Mouse (Mus musculus): ENCODE results near the gene St6gal1. TPM values are rescaled to one million over a fixed set of nuclear protein-coding genes. Genes with fewer than 3 reads are reported as not detected.
A peak's percentile ranks its signal among the peaks of the same experiment; 100 is the strongest.

St6gal1 gene
- polyA plus RNA-seq, 2 experiments: 10.5 to 10.6 TPM

GRCm38 (mm10) chr16:23288103-23288502 is 63.6 kb downstream of the St6gal1 start:
- Histone ChIP-seq H3K4me2 (ENCODE audit: low read depth) (no peak overlapping the region), H3K27ac (no peak overlapping the region), H3K9ac (replicated peaks) (no peak overlapping the region), H3K9me3 (ENCODE audit: control insufficient read depth, low read length) (no peaks in the 10 kb centered on the region), H3K36me3 (replicated peaks; ENCODE audit: control insufficient read depth, insufficient read depth, low read depth) (no peaks in the 10 kb centered on the region), H3K4me3 (ENCODE audit: insufficient read depth in 1 of 2, low read depth in 2 of 2, low read length in 2 of 2) (no peak overlapping the region), H3K27me3 (ENCODE audit: control insufficient read depth, insufficient read depth, low read length) (no peaks in the 10 kb centered on the region), H3K4me1 (replicated peaks; ENCODE audit: control insufficient read depth in 2 of 2, insufficient read depth in 2 of 2, low read length in 1 of 2) (peaks cover 0 to 5% of the 10 kb centered on the region in 2 experiments; a peak in 2 of 4 replicates)
- no peak for TF ChIP-seq EP300 (IDR thresholded peaks at IDR 0.05; ENCODE audit: low read depth)
- TF ChIP-seq CTCF (IDR thresholded peaks at IDR 0.05; ENCODE audit: low read depth): no peak
- ATAC-seq (ENCODE audit: insufficient read depth): no peak
- WGBS (ENCODE audit: insufficient replicate concordance): 78% methylated on average over 9 of the region's 9 CpGs
- no peak for DNase-seq (ENCODE audit: low read depth in 3 of 3, low spot score in 3 of 3)

DNA sequence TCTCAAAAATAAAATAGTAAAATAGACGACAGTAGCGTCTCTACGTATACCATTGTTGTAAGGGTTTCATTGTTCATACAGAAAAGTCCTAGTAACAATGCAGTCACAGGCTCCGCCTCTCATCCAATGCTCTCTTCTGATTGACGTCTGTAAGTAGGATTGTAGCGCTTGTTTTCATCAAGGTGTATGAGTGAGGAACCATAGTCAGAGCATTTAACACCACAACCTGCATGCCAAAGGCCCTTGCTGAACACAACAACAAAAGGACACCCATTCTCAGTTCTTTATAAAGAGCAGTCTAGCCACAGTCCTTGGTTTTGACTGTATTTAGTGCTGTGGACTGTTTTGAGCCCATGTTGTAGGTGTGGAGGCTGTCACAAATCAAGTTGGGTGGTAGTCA is 64.9 kb downstream of the St6gal1 start:
- no peak overlapping the region for H3K4me2 ChIP-seq (ENCODE audit: low read depth)
- H3K4me3 ChIP-seq (ENCODE audit: insufficient read depth in 1 of 2, low read depth in 2 of 2, low read length in 2 of 2): no peak overlapping the region
- ATAC-seq (ENCODE audit: insufficient read depth) (no peak), DNase-seq (ENCODE audit: low read depth in 3 of 3, low spot score in 3 of 3) (no peak)
- WGBS (ENCODE audit: insufficient replicate concordance): 81% methylated on average over 6 of the region's 6 CpGs
- H3K36me3 ChIP-seq (replicated peaks; ENCODE audit: control insufficient read depth, insufficient read depth, low read depth): no peaks in the 10 kb centered on the region
- peaks cover 0 to 5% of the 10 kb centered on the region in 2 experiments; a peak in 2 of 4 replicates for H3K4me1 ChIP-seq (replicated peaks; ENCODE audit: control insufficient read depth in 2 of 2, insufficient read depth in 2 of 2, low read length in 1 of 2)
- no peaks in the 10 kb centered on the region for H3K27me3 ChIP-seq (ENCODE audit: control insufficient read depth, insufficient read depth, low read length)
- H3K9me3 ChIP-seq (ENCODE audit: control insufficient read depth, low read length): no peaks in the 10 kb centered on the region
- TF ChIP-seq CTCF (IDR thresholded peaks at IDR 0.05; ENCODE audit: low read depth) (no peak), EP300 (IDR thresholded peaks at IDR 0.05; ENCODE audit: low read depth) (no peak)
- no peak overlapping the region for H3K27ac ChIP-seq
- no peak overlapping the region for H3K9ac ChIP-seq (replicated peaks)

DNA sequence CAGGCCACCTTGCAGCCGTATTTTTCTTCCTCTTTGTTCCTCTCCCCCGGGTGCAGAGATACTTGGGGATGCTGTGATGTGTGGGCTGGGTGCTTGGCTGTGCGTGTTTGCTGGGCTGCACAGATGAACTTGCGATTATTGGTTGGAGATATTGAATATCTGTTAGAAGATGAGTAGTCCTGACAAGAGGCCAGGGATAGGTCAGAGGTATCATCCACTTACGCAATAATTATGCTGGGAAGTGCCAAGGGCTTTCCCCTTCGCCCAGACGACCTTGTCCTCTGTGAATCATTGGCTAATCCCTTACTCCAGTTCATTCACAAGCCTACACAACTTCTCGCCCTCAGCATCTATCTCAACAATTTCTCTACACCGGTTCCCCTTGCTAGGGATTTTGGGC is 65.6 kb downstream of the St6gal1 start:
- WGBS (ENCODE audit: insufficient replicate concordance): 53% methylated on average over 9 of the region's 9 CpGs
- Histone ChIP-seq H3K9ac (replicated peaks) (no peak overlapping the region), H3K36me3 (replicated peaks; ENCODE audit: control insufficient read depth, insufficient read depth, low read depth) (no peaks in the 10 kb centered on the region), H3K4me2 (ENCODE audit: low read depth) (no peak overlapping the region; the same call in 1 of the 2 replicates), H3K9me3 (ENCODE audit: control insufficient read depth, low read length) (no peaks in the 10 kb centered on the region), H3K27me3 (ENCODE audit: control insufficient read depth, insufficient read depth, low read length) (no peaks in the 10 kb centered on the region), H3K4me3 (ENCODE audit: insufficient read depth in 1 of 2, low read depth in 2 of 2, low read length in 2 of 2) (peak overlapping the region; percentile 36 to 46; a peak in 3 of 4 replicates), H3K4me1 (replicated peaks; ENCODE audit: control insufficient read depth in 2 of 2, insufficient read depth in 2 of 2, low read length in 1 of 2) (peaks cover 0 to 5% of the 10 kb centered on the region in 2 experiments; a peak in 2 of 4 replicates), H3K27ac (no peak overlapping the region)
- DNase-seq (ENCODE audit: low read depth in 3 of 3, low spot score in 3 of 3) (no peak), ATAC-seq (ENCODE audit: insufficient read depth) (peak; percentile 38; the same call in 1 of the 2 replicates)
- TF ChIP-seq CTCF (IDR thresholded peaks at IDR 0.05; ENCODE audit: low read depth) (no peak), EP300 (IDR thresholded peaks at IDR 0.05; ENCODE audit: low read depth) (no peak)

DNA sequence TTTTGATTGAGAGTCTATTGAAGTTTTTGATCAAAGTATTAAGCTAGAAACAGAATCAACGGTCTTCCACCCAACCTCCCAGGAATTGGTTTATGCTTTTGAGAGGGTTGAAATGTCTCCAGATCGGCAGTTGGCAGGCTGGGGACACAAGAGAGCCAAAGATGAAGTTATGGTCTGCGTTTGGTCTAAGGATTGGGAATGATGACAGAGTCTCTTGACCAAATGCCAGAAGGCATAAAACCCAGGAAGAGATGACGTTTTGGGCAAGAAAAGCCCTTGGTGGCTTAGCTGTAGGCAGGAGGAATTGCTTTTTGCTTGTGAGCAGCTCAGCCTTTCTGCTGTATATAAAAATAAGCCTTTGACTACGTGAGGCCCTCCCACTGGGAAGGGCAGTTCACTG is 67.0 kb downstream of the St6gal1 start:
- Histone ChIP-seq H3K36me3 (replicated peaks; ENCODE audit: control insufficient read depth, insufficient read depth, low read depth) (no peaks in the 10 kb centered on the region), H3K4me3 (ENCODE audit: insufficient read depth in 1 of 2, low read depth in 2 of 2, low read length in 2 of 2) (peak overlapping the region in 1 of 2 experiments; percentile 36; a peak in 2 of 4 replicates), H3K27me3 (ENCODE audit: control insufficient read depth, insufficient read depth, low read length) (no peaks in the 10 kb centered on the region), H3K4me2 (ENCODE audit: low read depth) (peak overlapping the region; percentile 42), H3K9me3 (ENCODE audit: control insufficient read depth, low read length) (no peaks in the 10 kb centered on the region), H3K4me1 (replicated peaks; ENCODE audit: control insufficient read depth in 2 of 2, insufficient read depth in 2 of 2, low read length in 1 of 2) (peaks cover 0 to 5% of the 10 kb centered on the region in 2 experiments; a peak in 2 of 4 replicates), H3K27ac (no peak overlapping the region), H3K9ac (replicated peaks) (no peak overlapping the region)
- no peak for TF ChIP-seq CTCF (IDR thresholded peaks at IDR 0.05; ENCODE audit: low read depth)
- no peak for TF ChIP-seq EP300 (IDR thresholded peaks at IDR 0.05; ENCODE audit: low read depth)
- DNase-seq (ENCODE audit: low read depth in 3 of 3, low spot score in 3 of 3) (no peak), ATAC-seq (ENCODE audit: insufficient read depth) (no peak)
- 57% methylated on average over 5 of the region's 5 CpGs for WGBS (ENCODE audit: insufficient replicate concordance)

DNA sequence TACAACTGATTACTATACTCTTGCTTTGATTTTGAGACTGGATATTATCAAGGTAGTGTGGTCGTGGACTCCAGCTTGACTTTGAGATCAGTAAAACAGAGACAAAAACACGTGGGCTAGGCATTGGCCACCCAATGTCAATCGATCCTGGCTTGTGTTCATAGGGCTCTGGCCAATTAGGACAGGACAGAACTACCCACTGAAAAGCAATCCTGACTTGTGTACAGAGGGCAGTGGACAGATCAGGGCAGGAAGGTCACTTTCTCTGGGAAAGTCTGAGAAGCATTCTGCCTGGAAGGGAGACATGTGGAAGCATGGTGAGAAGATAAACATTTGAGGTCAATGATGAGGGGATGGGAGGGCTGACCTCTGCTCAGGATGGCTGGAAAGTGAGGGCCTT is 69.7 kb downstream of the St6gal1 start:
- TF ChIP-seq CTCF (IDR thresholded peaks at IDR 0.05; ENCODE audit: low read depth): no peak
- Histone ChIP-seq H3K36me3 (replicated peaks; ENCODE audit: control insufficient read depth, insufficient read depth, low read depth) (no peaks in the 10 kb centered on the region), H3K9ac (replicated peaks) (no peak overlapping the region), H3K4me3 (ENCODE audit: insufficient read depth in 1 of 2, low read depth in 2 of 2, low read length in 2 of 2) (no peak overlapping the region), H3K27me3 (ENCODE audit: control insufficient read depth, insufficient read depth, low read length) (no peaks in the 10 kb centered on the region), H3K4me2 (ENCODE audit: low read depth) (no peak overlapping the region), H3K9me3 (ENCODE audit: control insufficient read depth, low read length) (no peaks in the 10 kb centered on the region), H3K27ac (no peak overlapping the region), H3K4me1 (replicated peaks; ENCODE audit: control insufficient read depth in 2 of 2, insufficient read depth in 2 of 2, low read length in 1 of 2) (peaks cover 0 to 5% of the 10 kb centered on the region in 2 experiments; a peak in 2 of 4 replicates)
- peak in 1 of 3 experiments; percentile 28 for DNase-seq (ENCODE audit: low read depth in 3 of 3, low spot score in 3 of 3)
- 51% methylated on average over 3 of the region's 3 CpGs for WGBS (ENCODE audit: insufficient replicate concordance)
- peak; percentile 80 for ATAC-seq (ENCODE audit: insufficient read depth)
